Mouse (Mus musculus) retina, postnatal 1 day (tissue): ENCODE data around the gene Ccdc125.
"Not testable (repeated sequence)": the region's sequence is repeated elsewhere in the genome, so short reads cannot be mapped to it uniquely, and the experiment has no call there.

Experiments used
- DNase-seq: peaks from one replicate; pipeline ENCODE4 v3.0.0-alpha.2; 2012

The Ccdc125 gene

GRCm38 (mm10) chr13:100721656-100722055 lies 52.1 kb downstream of the Ccdc125 start:
- DNase-seq = no peak

GRCm38 (mm10) chr13:100724051-100724754 lies 54.7 kb downstream of the Ccdc125 start:
- no peak for DNase-seq

GRCm38 (mm10) chr13:100725194-100725593 lies 55.7 kb downstream of the Ccdc125 start:
- no peak for DNase-seq

- DNase-seq = no peak
Measured at GRCm38 (mm10) chr13:100728086-100728485, 58.6 kb downstream of the Ccdc125 start.

- DNase-seq = not testable (repeated sequence)
Measured at GRCm38 (mm10) chr13:100728530-100728929, 59.0 kb downstream of the Ccdc125 start.

GRCm38 (mm10) chr13:100730153-100730860 lies 60.8 kb downstream of the Ccdc125 start:
- no peak for DNase-seq

- peak; percentile 98 for DNase-seq
Measured at GRCm38 (mm10) chr13:100730861-100731176, 61.3 kb downstream of the Ccdc125 start, which contains the start of gene Cdk7. TSS of gene Cdk7 (minus strand) at chr13:100730939.

GRCm38 (mm10) chr13:100731462-100732046 lies 62.0 kb downstream of the Ccdc125 start:
- not testable (repeated sequence) for DNase-seq

GRCm38 (mm10) chr13:100732756-100733155 lies 63.2 kb downstream of the Ccdc125 start:
- no peak for DNase-seq

GRCm38 (mm10) chr13:100742831-100743230 lies 73.3 kb downstream of the Ccdc125 start:
- no peak for DNase-seq

- no peak for DNase-seq
Measured at GRCm38 (mm10) chr13:100743346-100744035, 74.0 kb downstream of the Ccdc125 start.

GRCm38 (mm10) chr13:100744036-100744744 lies 74.7 kb downstream of the Ccdc125 start, which contains the start of gene Mrps36:
TSS of gene Mrps36 (minus strand) at chr13:100744659.
- peak; percentile 96 for DNase-seq

- no peak for DNase-seq
Measured at GRCm38 (mm10) chr13:100746090-100746489, 76.6 kb downstream of the Ccdc125 start.
